Mouse (Mus musculus) midbrain, embryonic 15.5 days (tissue): ENCODE measurements around the gene Hnrnpf. TPM values are rescaled to one million over a fixed set of nuclear protein-coding genes. Genes with fewer than 3 reads are reported as not detected.

Experiments
- ATAC-seq: fragments of 200-750 bp; cut with Nextera tagmentation; replicated peaks from 2 replicates; pipeline ENCODE4 v1.8.0; 2017; ENCODE audit warnings: moderate TSS enrichment
- H3K27ac ChIP-seq: fragments of 300-500 bp; sonication (generic); 2 replicates; pipeline ENCODE4 v1.5.1; 2015; ENCODE audit warnings: mild to moderate bottlenecking, inconsistent platforms
- H3K27me3 ChIP-seq: fragments of 300-500 bp; sonication (generic); replicated peaks from 2 replicates; pipeline ENCODE4 v1.6.1; 2015; ENCODE audit warnings: inconsistent platforms
- H3K36me3 ChIP-seq: fragments of 300-500 bp; sonication (generic); replicated peaks from 2 replicates; pipeline ENCODE4 v1.6.1; 2015; ENCODE audit warnings: inconsistent platforms
- H3K4me1 ChIP-seq: fragments of 300-500 bp; sonication (generic); 2 replicates; pipeline ENCODE4 v1.6.1; 2015; ENCODE audit warnings: inconsistent platforms
- H3K4me2 ChIP-seq: fragments of 300-500 bp; sonication (generic); 2 replicates; pipeline ENCODE4 v1.6.1; 2015; ENCODE audit warnings: inconsistent platforms, mild to moderate bottlenecking, moderate library complexity
- H3K4me3 ChIP-seq: fragments of 300-500 bp; sonication (generic); 2 replicates; pipeline ENCODE4 v1.5.1; 2015; ENCODE audit warnings: mild to moderate bottlenecking, inconsistent platforms
- H3K9ac ChIP-seq: fragments of 300-500 bp; sonication (generic); 2 replicates; pipeline ENCODE4 v1.6.1; 2015; ENCODE audit warnings: mild to moderate bottlenecking, inconsistent platforms
- H3K9me3 ChIP-seq: fragments of 300-500 bp; sonication (generic); 2 replicates; pipeline ENCODE4 v1.6.1; 2016; ENCODE audit warnings: inconsistent platforms
- WGBS: fragments of 180-500 bp; shearing (Covaris S2); methylation state at CpG from one replicate; pipeline ENCODE4 v1.1.7; 2015; ENCODE audit warnings: mixed read lengths; 5-methylcytosine and 5-hydroxymethylcytosine counted together
- polyA plus RNA-seq: library from polyadenylated mRNA; unstranded; fragments of >200 nt; fragmentation: Nextera tagmentation; extraction: Ambion mirVana; gene quantifications from 2 replicates; pipeline ENCODE4 v1.2.1, GENCODE M21; 2015

The Hnrnpf gene
- polyA plus RNA-seq, 1 experiment from 2014 or later, result 258 TPM

GRCm38 (mm10) chr6:117932325-117933051, 32.4 kb downstream of the Hnrnpf start:
- no peaks in the 10 kb centered on the region for H3K9me3 ChIP-seq
- H3K4me3 ChIP-seq, result no peak overlapping the region
- ATAC-seq, result no peak
- no peak overlapping the region for H3K27ac ChIP-seq
- WGBS, result 63% methylated on average over 11 of the region's 11 CpGs
- no peak overlapping the region for H3K4me2 ChIP-seq
- H3K9ac ChIP-seq, result no peak overlapping the region
- no peaks in the 10 kb centered on the region for H3K4me1 ChIP-seq
- H3K36me3 ChIP-seq, result no peaks in the 10 kb centered on the region
- H3K27me3 ChIP-seq, result no peaks in the 10 kb centered on the region

DNA sequence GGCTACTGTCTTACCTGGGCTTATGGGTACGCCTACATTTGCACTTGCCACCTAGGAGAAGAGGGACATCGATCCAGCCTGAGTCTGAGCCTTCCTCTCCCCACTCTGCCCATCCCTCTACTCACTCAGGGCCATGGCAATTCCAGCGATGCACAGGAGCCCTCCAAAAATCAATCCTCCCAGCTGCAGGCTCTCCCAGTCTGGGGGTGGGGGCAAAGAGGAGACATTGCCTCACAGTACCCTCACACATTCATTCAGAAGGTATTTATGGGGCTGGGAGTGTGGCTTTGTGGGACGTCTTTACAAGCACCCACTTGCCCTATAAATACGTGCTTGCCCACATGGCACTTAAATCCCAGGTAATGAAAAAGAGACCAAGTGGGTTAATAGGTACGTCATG, 34.2 kb downstream of the Hnrnpf start:
- no peak for ATAC-seq
- no peak overlapping the region for H3K4me3 ChIP-seq
- H3K9ac ChIP-seq, result no peak overlapping the region
- no peaks in the 10 kb centered on the region for H3K4me1 ChIP-seq
- no peak overlapping the region for H3K27ac ChIP-seq
- no peaks in the 10 kb centered on the region for H3K9me3 ChIP-seq
- no peaks in the 10 kb centered on the region for H3K36me3 ChIP-seq
- H3K27me3 ChIP-seq, result no peaks in the 10 kb centered on the region
- no peak overlapping the region for H3K4me2 ChIP-seq
- WGBS, result 89% methylated on average over 6 of the region's 6 CpGs

DNA sequence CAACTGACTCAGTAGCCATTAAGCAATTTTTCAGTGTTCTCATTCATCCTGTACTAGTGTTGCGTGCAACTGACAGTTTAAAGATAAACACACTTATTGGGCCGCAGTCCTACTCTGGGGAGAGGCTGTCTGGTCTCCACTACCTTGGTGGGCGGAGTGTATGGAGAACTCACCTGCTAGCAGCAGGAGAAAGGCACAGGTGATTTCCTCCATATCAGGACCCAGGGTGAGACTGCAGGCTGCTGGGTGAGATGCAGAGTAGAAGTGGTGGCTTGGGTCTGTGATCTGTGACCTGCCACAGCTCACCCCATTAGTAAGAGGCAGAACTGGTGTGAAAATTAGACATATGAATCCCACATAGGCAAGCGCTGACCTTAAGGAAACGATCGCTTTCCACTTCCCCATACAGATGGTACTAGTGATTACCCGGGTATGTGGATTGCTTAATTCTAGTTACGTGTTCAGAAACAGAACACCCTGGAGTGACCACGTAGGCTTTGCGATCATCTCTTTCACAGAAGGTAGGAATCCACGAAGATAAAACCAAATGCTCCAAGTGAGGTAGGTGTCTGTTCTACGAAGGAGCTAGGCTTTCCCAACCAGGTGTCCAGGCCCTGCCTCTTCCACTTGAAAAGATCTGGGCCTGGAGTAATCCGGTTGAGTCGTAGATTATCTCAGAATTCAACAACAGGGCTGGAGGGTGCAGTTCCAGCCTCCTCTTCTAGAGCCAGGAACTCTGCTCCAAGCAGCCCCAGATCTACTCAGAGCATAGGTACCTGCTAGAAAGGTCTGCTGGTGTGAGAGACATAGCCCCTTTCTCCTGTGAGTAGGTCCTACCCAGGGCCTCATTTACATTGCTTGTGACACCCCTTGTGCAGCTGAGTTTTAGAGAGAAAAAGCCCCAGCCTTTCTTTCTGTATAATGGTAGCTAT, 35.8 kb downstream of the Hnrnpf start:
- H3K36me3 ChIP-seq, result no peaks in the 10 kb centered on the region
- WGBS, result 91% methylated on average over 14 of the region's 14 CpGs
- H3K4me3 ChIP-seq, result no peak overlapping the region
- no peaks in the 10 kb centered on the region for H3K9me3 ChIP-seq
- H3K9ac ChIP-seq, result no peak overlapping the region
- no peak overlapping the region for H3K4me2 ChIP-seq
- H3K4me1 ChIP-seq, result no peaks in the 10 kb centered on the region
- ATAC-seq, result no peak
- H3K27me3 ChIP-seq, result no peaks in the 10 kb centered on the region
- H3K27ac ChIP-seq, result no peak overlapping the region

DNA sequence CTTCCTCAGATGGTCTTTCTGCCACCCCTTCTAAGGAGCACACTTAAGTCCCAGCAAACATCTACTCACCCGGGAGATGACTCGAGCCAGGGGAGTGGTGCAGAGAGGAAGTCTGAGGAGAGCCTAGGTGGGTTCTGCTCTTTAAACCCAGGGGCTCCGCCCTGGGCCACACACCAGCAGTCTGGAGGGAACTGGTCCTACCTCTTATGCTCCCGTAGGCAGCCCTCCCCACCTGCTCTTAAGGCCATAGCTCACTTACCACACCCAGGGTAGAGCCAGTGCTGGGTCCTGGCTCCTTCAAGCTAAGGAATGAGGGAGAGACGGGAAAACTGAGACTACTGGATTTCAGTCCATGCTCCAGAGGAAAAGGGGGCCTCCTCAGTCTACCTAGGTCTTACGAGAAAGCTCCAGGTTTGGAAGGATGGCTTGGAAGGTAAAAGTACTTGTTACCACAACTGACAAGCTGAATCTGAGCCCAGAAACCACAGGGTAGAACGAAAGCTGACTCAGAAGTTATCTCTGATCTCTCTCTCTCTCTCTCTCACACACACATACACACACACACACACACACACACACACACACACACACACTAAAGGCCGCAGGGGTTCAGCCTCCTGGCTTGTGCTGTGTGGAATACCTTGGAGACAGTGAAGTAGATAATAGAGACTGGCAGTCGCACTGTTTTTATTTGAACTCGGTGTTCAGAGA, 37.3 kb downstream of the Hnrnpf start, which contains the start of gene Fxyd4:
Gene Fxyd4, minus strand, starts transcription at position 471 of the 711 bp plus-strand sequence.
- no peaks in the 10 kb centered on the region for H3K36me3 ChIP-seq
- no peaks in the 10 kb centered on the region for H3K27me3 ChIP-seq
- H3K27ac ChIP-seq, result no peak within 1 kb of the TSS
- no peak within 1 kb of the TSS for H3K4me3 ChIP-seq
- no peaks in the 10 kb centered on the region for H3K9me3 ChIP-seq
- no peak within 1 kb of the TSS for H3K9ac ChIP-seq
- no peaks in the 10 kb centered on the region for H3K4me1 ChIP-seq
- 82% methylated on average over 10 of the region's 10 CpGs for WGBS
- ATAC-seq, result no peak
- H3K4me2 ChIP-seq, result no peak within 1 kb of the TSS

- no peak overlapping the region for H3K9ac ChIP-seq
- no peak overlapping the region for H3K4me3 ChIP-seq
- H3K9me3 ChIP-seq, result no peaks in the 10 kb centered on the region
- H3K27me3 ChIP-seq, result no peaks in the 10 kb centered on the region
- no peak overlapping the region for H3K4me2 ChIP-seq
- no peaks in the 10 kb centered on the region for H3K4me1 ChIP-seq
- H3K27ac ChIP-seq, result no peak overlapping the region
- ATAC-seq, result no peak
- H3K36me3 ChIP-seq, result no peaks in the 10 kb centered on the region
- WGBS, result 89% methylated on average over 10 of the region's 10 CpGs
These were observed 38.8 kb downstream of the Hnrnpf start for GRCm38 (mm10) chr6:117938951-117939350.

DNA sequence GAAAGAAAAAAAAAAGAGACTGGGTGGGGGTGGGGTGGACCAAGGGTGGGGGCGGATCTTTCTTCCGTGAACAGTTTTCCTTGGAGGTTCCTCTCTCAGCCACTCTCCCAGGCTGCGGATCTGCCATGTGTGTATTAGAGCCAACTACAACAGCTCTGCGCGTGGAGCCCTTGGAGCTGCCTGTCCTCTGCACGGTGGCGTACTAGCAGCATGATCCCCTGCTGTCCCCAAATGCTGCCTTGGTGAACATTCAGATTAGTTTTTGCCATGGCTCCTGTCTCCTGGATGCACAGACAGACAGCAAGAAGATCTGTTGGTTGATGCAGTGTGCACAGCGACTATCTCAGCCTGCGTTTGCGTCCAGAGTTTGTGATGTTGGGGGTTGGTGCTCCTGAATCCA, 42.6 kb downstream of the Hnrnpf start:
- H3K27ac ChIP-seq, result no peak overlapping the region
- no peaks in the 10 kb centered on the region for H3K9me3 ChIP-seq
- ATAC-seq, result no peak

GRCm38 (mm10) chr6:117943899-117944298, 43.8 kb downstream of the Hnrnpf start:
- H3K4me3 ChIP-seq, result no peak overlapping the region
- H3K36me3 ChIP-seq, result no peaks in the 10 kb centered on the region
- H3K9ac ChIP-seq, result no peak overlapping the region
- H3K9me3 ChIP-seq, result no peaks in the 10 kb centered on the region
- no peak for ATAC-seq
- WGBS, result 87% methylated on average over 2 of the region's 2 CpGs
- H3K4me2 ChIP-seq, result no peak overlapping the region
- no peaks in the 10 kb centered on the region for H3K27me3 ChIP-seq
- no peak overlapping the region for H3K27ac ChIP-seq
- H3K4me1 ChIP-seq, result no peaks in the 10 kb centered on the region

More for the DNA sequence above, 42.6 kb downstream of the Hnrnpf start:
- Histone ChIP-seq H3K27me3 (no peaks in the 10 kb centered on the region), H3K4me3 (no peak overlapping the region), H3K4me2 (no peak overlapping the region), H3K9ac (no peak overlapping the region), H3K4me1 (no peaks in the 10 kb centered on the region), H3K36me3 (no peaks in the 10 kb centered on the region)
- WGBS, result 79% methylated on average over 10 of the region's 10 CpGs

DNA sequence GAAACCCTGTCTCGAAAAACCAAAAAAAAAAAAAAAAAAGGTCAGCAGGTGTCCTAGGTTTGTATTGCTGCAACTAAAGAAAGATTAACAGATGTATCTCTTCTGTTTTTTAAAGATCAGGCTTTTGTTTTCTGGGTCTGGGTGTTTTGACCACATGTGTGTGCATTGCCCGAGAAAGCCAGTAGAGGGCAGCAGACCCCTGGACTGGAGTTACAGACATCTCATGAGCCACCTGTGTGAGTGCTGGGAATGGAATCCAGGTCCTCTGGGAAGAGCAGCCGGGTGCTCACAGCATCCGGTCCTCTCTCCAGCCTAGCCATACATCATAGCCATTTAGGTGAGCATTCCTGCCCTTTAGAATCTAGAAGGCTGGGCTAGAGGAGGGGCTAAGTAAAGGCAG, 52.2 kb downstream of the Hnrnpf start:
- no peaks in the 10 kb centered on the region for H3K27me3 ChIP-seq
- no peak overlapping the region for H3K27ac ChIP-seq
- no peak for ATAC-seq
- H3K36me3 ChIP-seq, result no peaks in the 10 kb centered on the region
- H3K9me3 ChIP-seq, result no peaks in the 10 kb centered on the region
- 0 out of 2 replicates have a peak, but pooled peaks cover 6% of the 10 kb centered on the region for H3K4me1 ChIP-seq
- H3K9ac ChIP-seq, result no peak overlapping the region
- 91% methylated on average over 4 of the region's 4 CpGs for WGBS
- no peak overlapping the region for H3K4me3 ChIP-seq
- H3K4me2 ChIP-seq, result no peak overlapping the region

DNA sequence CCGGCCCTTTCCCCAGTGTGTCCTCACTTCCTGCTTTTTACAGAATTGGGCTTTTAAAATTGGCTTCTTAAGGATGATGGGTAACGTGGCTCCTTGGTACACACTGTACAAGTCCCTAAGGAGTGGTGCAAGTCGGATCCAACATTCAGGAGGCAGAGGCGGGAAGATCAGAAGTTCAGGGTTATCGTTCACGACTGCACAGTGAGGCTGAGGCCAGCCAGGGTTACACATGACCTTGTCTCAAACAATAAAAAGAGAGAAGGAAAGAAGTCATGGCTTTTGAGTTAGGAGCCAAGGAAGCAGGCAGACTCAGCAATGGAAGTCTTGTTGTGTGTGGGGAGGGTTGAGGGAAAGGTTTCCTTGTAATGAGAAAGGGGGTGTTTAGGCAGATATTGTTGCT, 56.0 kb downstream of the Hnrnpf start:
- no peaks in the 10 kb centered on the region for H3K36me3 ChIP-seq
- no peak overlapping the region for H3K4me2 ChIP-seq
- H3K9me3 ChIP-seq, result no peaks in the 10 kb centered on the region
- 0 out of 2 replicates have a peak, but pooled peaks cover 6% of the 10 kb centered on the region for H3K4me1 ChIP-seq
- no peaks in the 10 kb centered on the region for H3K27me3 ChIP-seq
- ATAC-seq, result no peak
- H3K4me3 ChIP-seq, result no peak overlapping the region
- H3K27ac ChIP-seq, result no peak overlapping the region
- no peak overlapping the region for H3K9ac ChIP-seq
- WGBS, result 73% methylated on average over 6 of the region's 6 CpGs

- H3K36me3 ChIP-seq, result no peaks in the 10 kb centered on the region
- no peaks in the 10 kb centered on the region for H3K27me3 ChIP-seq
- no peak overlapping the region for H3K4me2 ChIP-seq
- no peak for ATAC-seq
- H3K27ac ChIP-seq, result no peak overlapping the region
- no peak overlapping the region for H3K9ac ChIP-seq
- 19% methylated on average over 14 of the region's 14 CpGs for WGBS
- 0 out of 2 replicates have a peak, but pooled peaks cover 6% of the 10 kb centered on the region for H3K4me1 ChIP-seq
- H3K4me3 ChIP-seq, result no peak overlapping the region
- H3K9me3 ChIP-seq, result no peaks in the 10 kb centered on the region
These were observed 56.9 kb downstream of the Hnrnpf start for GRCm38 (mm10) chr6:117956851-117957501.

DNA sequence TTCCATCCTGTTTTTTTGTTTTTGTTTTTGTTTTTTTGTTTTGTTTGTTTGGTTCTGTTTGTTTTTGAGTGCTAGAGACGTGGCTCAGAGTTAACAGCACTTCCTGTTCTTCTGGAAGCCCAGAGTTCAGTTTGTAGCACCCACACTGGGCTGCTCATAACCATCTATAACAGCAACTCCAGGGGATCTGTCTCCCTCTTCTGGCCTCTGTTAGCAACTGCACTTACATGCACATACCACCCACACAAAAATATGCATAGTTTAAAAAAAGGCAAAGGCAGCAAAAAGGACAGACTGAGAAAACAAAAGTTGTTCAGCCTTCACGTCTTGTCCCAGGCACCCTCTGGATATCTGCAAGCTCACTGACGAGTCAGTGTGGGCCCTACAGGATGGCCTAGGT, 63.1 kb downstream of the Hnrnpf start:
- Histone ChIP-seq H3K4me3 (no peak overlapping the region), H3K4me1 (no peaks in the 10 kb centered on the region), H3K4me2 (no peak overlapping the region), H3K36me3 (no peaks in the 10 kb centered on the region), H3K9ac (no peak overlapping the region), H3K27ac (no peak overlapping the region), H3K27me3 (no peaks in the 10 kb centered on the region), H3K9me3 (no peaks in the 10 kb centered on the region)
- no peak for ATAC-seq
- 81% methylated on average over 3 of the region's 3 CpGs for WGBS

DNA sequence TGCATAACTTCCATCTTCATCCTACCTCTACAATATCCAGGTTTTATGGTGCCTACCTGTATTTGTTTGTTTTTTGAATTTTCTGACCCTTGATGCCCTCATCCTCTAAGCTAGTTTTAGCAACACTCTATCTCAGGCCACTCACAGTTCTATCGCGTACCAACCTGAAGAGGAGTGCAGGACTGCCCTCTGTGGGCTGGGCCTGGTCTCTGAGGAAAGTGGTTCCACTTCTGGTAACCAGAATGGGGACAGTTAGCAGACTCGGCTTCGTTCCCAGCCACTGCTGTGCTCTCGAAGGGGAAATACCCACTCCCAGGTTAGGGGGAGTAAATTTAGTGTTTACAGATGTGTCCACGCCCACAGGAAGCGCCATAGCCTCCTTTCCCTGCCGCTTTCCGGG, 66.6 kb downstream of the Hnrnpf start:
- no peak overlapping the region for H3K27ac ChIP-seq
- no peak for ATAC-seq
- H3K4me1 ChIP-seq, result no peaks in the 10 kb centered on the region
- 61% methylated on average over 9 of the region's 9 CpGs for WGBS
- no peaks in the 10 kb centered on the region for H3K9me3 ChIP-seq
- no peak overlapping the region for H3K4me2 ChIP-seq
- H3K4me3 ChIP-seq, result no peak overlapping the region
- H3K36me3 ChIP-seq, result no peaks in the 10 kb centered on the region
- no peak overlapping the region for H3K9ac ChIP-seq
- no peaks in the 10 kb centered on the region for H3K27me3 ChIP-seq
